Mouse (Mus musculus): ENCODE data around the gene Snn. TPM values are rescaled to one million over a fixed set of nuclear protein-coding genes. Genes with fewer than 3 reads are reported as not detected.

The Snn gene
- polyA plus RNA-seq, 1 experiment from 2014 or later, result 40.3 TPM

DNA sequence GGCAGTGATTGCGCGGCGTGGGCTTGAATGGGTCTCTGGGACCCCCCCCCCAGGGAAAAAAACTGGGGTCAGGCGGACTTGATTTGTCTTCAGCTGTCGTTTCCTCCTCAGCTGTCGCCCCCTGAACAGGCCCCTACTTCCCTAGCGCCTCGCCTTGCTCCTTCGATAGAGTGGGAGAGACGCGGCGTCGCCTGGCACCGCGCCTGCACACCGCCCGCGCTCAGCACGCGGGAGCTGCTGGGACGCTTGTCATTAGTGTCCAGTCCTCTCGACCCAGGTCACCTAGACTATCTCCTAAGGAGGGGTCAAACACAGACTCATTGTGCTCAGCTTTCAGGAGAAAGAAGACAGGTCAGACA, 6.1 kb downstream of the Snn start:
- Histone ChIP-seq H3K27me3 (no peaks in the 10 kb centered on the region), H3K9me3 (no peaks in the 10 kb centered on the region), H3K9ac (replicated peaks) (peak overlapping the region; percentile 97), H3K36me3 (peaks cover 29% of the 10 kb centered on the region), H3K27ac (peak overlapping the region; percentile 95), H3K4me2 (peak overlapping the region; percentile 74), H3K4me1 (replicated peaks) (peaks cover 57% of the 10 kb centered on the region), H3K4me3 (replicated peaks) (peak overlapping the region; percentile 82)
- 1% methylated on average over 22 of the region's 22 CpGs for WGBS
- ATAC-seq (ENCODE audit: insufficient number of reproducible peaks, insufficient read depth, low FRiP score, low TSS enrichment, low read depth), result no peak

DNA sequence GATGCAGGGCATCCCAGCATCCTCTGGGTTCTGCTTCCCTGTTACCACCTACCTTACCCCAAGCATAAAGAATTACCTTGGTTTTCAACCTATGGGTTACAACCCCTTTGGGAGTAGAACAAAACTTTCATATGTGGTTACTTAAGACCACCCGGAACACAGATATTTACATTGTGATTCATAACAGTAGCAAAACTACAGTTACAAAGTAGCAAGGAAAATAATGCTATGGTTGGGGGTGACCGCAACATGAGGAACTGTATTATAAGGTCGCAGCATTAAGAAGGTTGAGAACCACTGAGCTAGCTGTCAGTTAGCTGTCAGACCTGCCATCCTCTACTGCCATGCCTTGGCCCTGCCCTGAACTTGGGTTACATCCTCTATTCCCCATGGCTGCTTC, 7.9 kb downstream of the Snn start:
- Histone ChIP-seq H3K4me3 (replicated peaks) (no peak overlapping the region), H3K4me1 (replicated peaks) (peaks cover 53% of the 10 kb centered on the region), H3K27ac (no peak overlapping the region), H3K27me3 (no peaks in the 10 kb centered on the region), H3K36me3 (peaks cover 47% of the 10 kb centered on the region), H3K9me3 (no peaks in the 10 kb centered on the region), H3K9ac (replicated peaks) (no peak overlapping the region), H3K4me2 (peak overlapping the region; percentile 74)
- WGBS, result 89% methylated on average over 3 of the region's 3 CpGs
- ATAC-seq (ENCODE audit: insufficient number of reproducible peaks, insufficient read depth, low FRiP score, low TSS enrichment, low read depth), result no peak

GRCm38 (mm10) chr16:11069271-11069670, 8.5 kb downstream of the Snn start:
- H3K27ac ChIP-seq, result no peak overlapping the region
- H3K4me3 ChIP-seq (replicated peaks), result 0 out of 2 replicates have a peak overlapping the region, but pooled peaks have one; percentile 1
- H3K9ac ChIP-seq (replicated peaks), result no peak overlapping the region
- H3K4me1 ChIP-seq (replicated peaks), result peaks cover 52% of the 10 kb centered on the region
- no peaks in the 10 kb centered on the region for H3K9me3 ChIP-seq
- H3K36me3 ChIP-seq, result peaks cover 53% of the 10 kb centered on the region
- H3K27me3 ChIP-seq, result no peaks in the 10 kb centered on the region
- WGBS, result 76% methylated on average over 6 of the region's 6 CpGs
- H3K4me2 ChIP-seq, result peak overlapping the region; percentile 74
- ATAC-seq (ENCODE audit: insufficient number of reproducible peaks, insufficient read depth, low FRiP score, low TSS enrichment, low read depth), result no peak

- ATAC-seq (ENCODE audit: insufficient number of reproducible peaks, insufficient read depth, low FRiP score, low TSS enrichment, low read depth), result no peak
- Histone ChIP-seq H3K4me1 (replicated peaks) (peaks cover 49% of the 10 kb centered on the region), H3K4me2 (0 out of 2 replicates have a peak overlapping the region, but pooled peaks have one; percentile 74), H3K27ac (0 out of 2 replicates have a peak overlapping the region, but pooled peaks have one; percentile 35), H3K9me3 (no peaks in the 10 kb centered on the region), H3K9ac (replicated peaks) (no peak overlapping the region), H3K4me3 (replicated peaks) (0 out of 2 replicates have a peak overlapping the region, but pooled peaks have one; percentile 1), H3K36me3 (peaks cover 59% of the 10 kb centered on the region), H3K27me3 (no peaks in the 10 kb centered on the region)
- 79% methylated on average over 7 of the region's 7 CpGs for WGBS
These were observed 9.1 kb downstream of the Snn start for GRCm38 (mm10) chr16:11069710-11070420.

- H3K36me3 ChIP-seq, result peaks cover 72% of the 10 kb centered on the region
- ATAC-seq (ENCODE audit: insufficient number of reproducible peaks, insufficient read depth, low FRiP score, low TSS enrichment, low read depth), result no peak
- no peak overlapping the region for H3K9ac ChIP-seq (replicated peaks)
- H3K4me1 ChIP-seq (replicated peaks), result peaks cover 40% of the 10 kb centered on the region
- H3K4me2 ChIP-seq, result no peak overlapping the region
- H3K27ac ChIP-seq, result no peak overlapping the region
- H3K4me3 ChIP-seq (replicated peaks), result no peak overlapping the region
- WGBS, result 84% methylated on average over 5 of the region's 5 CpGs
- H3K27me3 ChIP-seq, result no peaks in the 10 kb centered on the region
- H3K9me3 ChIP-seq, result no peaks in the 10 kb centered on the region
These were observed 10.4 kb downstream of the Snn start for GRCm38 (mm10) chr16:11071176-11071575.

GRCm38 (mm10) chr16:11071887-11072286, 11.1 kb downstream of the Snn start:
- peaks cover 80% of the 10 kb centered on the region for H3K36me3 ChIP-seq
- H3K9ac ChIP-seq (replicated peaks), result no peak overlapping the region
- no peak overlapping the region for H3K4me3 ChIP-seq (replicated peaks)
- peaks cover 40% of the 10 kb centered on the region for H3K4me1 ChIP-seq (replicated peaks)
- ATAC-seq (ENCODE audit: insufficient number of reproducible peaks, insufficient read depth, low FRiP score, low TSS enrichment, low read depth), result no peak
- H3K9me3 ChIP-seq, result no peaks in the 10 kb centered on the region
- no peak overlapping the region for H3K27ac ChIP-seq
- no peaks in the 10 kb centered on the region for H3K27me3 ChIP-seq
- no peak overlapping the region for H3K4me2 ChIP-seq
- WGBS, result 89% methylated on average over 4 of the region's 4 CpGs

- H3K36me3 ChIP-seq, result peaks cover 81% of the 10 kb centered on the region
- H3K27me3 ChIP-seq, result no peaks in the 10 kb centered on the region
- H3K9me3 ChIP-seq, result no peaks in the 10 kb centered on the region
- ATAC-seq (ENCODE audit: insufficient number of reproducible peaks, insufficient read depth, low FRiP score, low TSS enrichment, low read depth), result no peak
- no peak overlapping the region for H3K4me2 ChIP-seq
- 90% methylated on average over 8 of the region's 8 CpGs for WGBS
- H3K4me1 ChIP-seq (replicated peaks), result peaks cover 37% of the 10 kb centered on the region
- H3K27ac ChIP-seq, result 0 out of 2 replicates have a peak overlapping the region, but pooled peaks have one; percentile 45
- H3K9ac ChIP-seq (replicated peaks), result no peak overlapping the region
- no peak overlapping the region for H3K4me3 ChIP-seq (replicated peaks)
These were observed 11.7 kb downstream of the Snn start for GRCm38 (mm10) chr16:11072454-11072853.

DNA sequence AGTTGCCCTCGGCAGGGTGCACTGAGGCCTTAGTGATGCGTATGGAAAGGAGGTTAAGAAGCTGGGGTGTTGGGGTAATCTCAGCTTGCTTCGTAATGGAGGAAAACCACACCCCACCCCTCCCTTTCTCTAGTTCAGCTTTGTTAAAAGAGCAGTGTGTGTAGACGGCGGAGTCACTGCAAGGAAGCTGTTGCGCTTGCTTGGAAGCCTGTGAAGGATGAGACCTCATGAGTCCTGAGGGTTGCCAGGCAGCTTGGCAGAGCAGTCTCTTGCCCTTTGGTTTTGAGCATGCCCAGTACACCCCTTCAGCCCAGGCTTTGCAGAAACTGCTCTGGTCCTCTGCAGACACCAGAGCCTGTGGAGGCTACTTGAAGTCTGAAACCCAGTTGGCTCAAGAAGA, 12.3 kb downstream of the Snn start:
- peaks cover 81% of the 10 kb centered on the region for H3K36me3 ChIP-seq
- peaks cover 31% of the 10 kb centered on the region for H3K4me1 ChIP-seq (replicated peaks)
- 90% methylated on average over 6 of the region's 6 CpGs for WGBS
- H3K4me2 ChIP-seq, result no peak overlapping the region
- no peak overlapping the region for H3K27ac ChIP-seq
- H3K4me3 ChIP-seq (replicated peaks), result no peak overlapping the region
- no peak for ATAC-seq (ENCODE audit: insufficient number of reproducible peaks, insufficient read depth, low FRiP score, low TSS enrichment, low read depth)
- no peaks in the 10 kb centered on the region for H3K27me3 ChIP-seq
- H3K9ac ChIP-seq (replicated peaks), result no peak overlapping the region
- no peaks in the 10 kb centered on the region for H3K9me3 ChIP-seq

- Histone ChIP-seq H3K9ac (replicated peaks) (no peak overlapping the region), H3K9me3 (no peaks in the 10 kb centered on the region), H3K4me3 (replicated peaks) (no peak overlapping the region), H3K27ac (no peak overlapping the region), H3K4me2 (no peak overlapping the region), H3K4me1 (replicated peaks) (peaks cover 2% of the 10 kb centered on the region; the same call in 1 of the 2 replicates), H3K27me3 (no peaks in the 10 kb centered on the region), H3K36me3 (peaks cover 88% of the 10 kb centered on the region)
- no peak for ATAC-seq (ENCODE audit: insufficient number of reproducible peaks, insufficient read depth, low FRiP score, low TSS enrichment, low read depth)
- 93% methylated on average over 9 of the region's 9 CpGs for WGBS
These were observed 17.0 kb downstream of the Snn start for GRCm38 (mm10) chr16:11077601-11078201.

DNA sequence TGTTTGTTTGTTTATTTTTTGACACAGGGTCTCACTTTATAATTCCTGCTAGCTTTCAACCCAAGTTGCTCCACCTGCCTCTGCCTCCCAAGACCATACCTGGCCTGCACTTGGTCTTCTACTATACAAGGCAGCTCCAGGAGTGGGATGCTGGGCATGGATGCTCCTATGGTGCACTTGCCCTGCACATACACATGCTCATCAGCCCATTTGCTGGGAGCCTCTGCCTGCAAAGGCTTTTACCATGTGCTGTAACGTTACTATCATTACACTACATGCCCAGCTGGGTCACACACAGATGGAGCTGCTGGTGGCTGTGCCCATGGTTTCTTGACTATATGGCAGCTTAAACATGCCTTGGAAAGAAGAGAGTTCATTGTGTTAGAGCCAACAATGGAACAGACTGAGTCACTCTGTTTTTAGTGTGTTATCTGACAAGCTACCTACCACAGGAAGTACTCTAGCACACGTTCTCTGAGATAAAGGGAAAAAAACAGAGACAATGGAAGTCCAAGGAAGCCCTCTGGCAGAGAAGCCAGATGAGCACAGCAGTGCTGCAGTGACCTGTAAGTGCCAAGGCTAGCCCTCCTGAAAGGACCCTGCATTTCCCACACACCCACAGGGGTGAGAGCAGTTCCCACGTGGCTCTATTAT, 17.6 kb downstream of the Snn start:
- Histone ChIP-seq H3K9ac (replicated peaks) (no peak overlapping the region), H3K4me3 (replicated peaks) (no peak overlapping the region), H3K9me3 (no peaks in the 10 kb centered on the region), H3K4me1 (replicated peaks) (no peaks in the 10 kb centered on the region), H3K4me2 (no peak overlapping the region), H3K27ac (no peak overlapping the region), H3K27me3 (no peaks in the 10 kb centered on the region), H3K36me3 (peaks cover 88% of the 10 kb centered on the region)
- ATAC-seq (ENCODE audit: insufficient number of reproducible peaks, insufficient read depth, low FRiP score, low TSS enrichment, low read depth), result no peak
- 87% methylated on average over 3 of the region's 3 CpGs for WGBS

DNA sequence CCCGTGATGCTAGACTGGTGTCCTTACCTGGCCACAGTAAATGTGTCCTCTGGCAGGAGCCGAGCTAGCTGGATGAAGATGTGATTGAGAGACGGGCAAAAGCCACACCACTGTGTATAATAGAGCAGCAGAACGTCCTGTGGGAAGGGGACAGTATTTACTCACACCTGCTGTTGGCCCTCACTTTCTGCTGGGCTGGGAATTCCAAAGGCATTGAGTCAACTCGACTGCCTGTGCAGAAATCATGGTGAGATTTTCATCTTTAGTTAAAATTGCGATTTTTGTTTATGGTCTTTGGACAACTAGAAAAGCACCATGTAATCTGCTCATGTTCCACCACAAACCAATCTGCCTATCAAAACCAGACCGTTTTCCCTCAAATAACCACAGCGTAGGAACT, 23.4 kb downstream of the Snn start:
- no peak overlapping the region for H3K4me3 ChIP-seq (replicated peaks)
- ATAC-seq (ENCODE audit: insufficient number of reproducible peaks, insufficient read depth, low FRiP score, low TSS enrichment, low read depth), result no peak
- H3K27ac ChIP-seq, result no peak overlapping the region
- H3K4me2 ChIP-seq, result no peak overlapping the region
- peaks cover 95% of the 10 kb centered on the region for H3K36me3 ChIP-seq
- no peak overlapping the region for H3K9ac ChIP-seq (replicated peaks)
- H3K4me1 ChIP-seq (replicated peaks), result no peaks in the 10 kb centered on the region
- 92% methylated on average over 8 of the region's 8 CpGs for WGBS
- no peaks in the 10 kb centered on the region for H3K9me3 ChIP-seq
- H3K27me3 ChIP-seq, result no peaks in the 10 kb centered on the region

Measured in limb, embryonic 12.5 days (tissue).